In the genomic region with DNA sequence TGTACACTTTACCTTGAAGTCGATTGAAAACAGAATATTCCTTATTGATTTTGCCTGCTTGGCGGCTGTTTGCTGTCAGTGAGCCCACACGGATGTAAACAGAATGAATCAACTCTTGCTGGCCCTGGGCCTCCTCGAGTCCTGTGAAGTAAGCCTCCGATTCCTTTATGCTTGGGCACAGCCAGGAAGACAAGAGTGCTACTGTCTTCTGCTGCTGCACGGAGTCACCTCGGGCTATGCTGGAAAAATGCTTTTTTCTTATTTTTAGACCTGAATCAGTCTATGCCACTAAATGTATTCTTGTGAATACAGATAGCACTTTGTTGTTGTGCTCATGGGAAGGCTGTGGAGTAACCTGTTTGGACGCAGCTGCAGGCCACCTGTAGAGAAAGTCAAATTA, we compare ENCODE assay signal across 18 mouse cellular contexts.
DNase-seq lines count a peak whose midpoint lies in the region; ATAC-seq and TF ChIP-seq lines count a peak whose summit lies in the region.
"Had no signal": no experiment of that assay in that cellular context is flagged by ENCODE, and none has a peak within 500 bp of the region (broad histone marks: within the 10 kb centered on the region; RNA-seq: fewer than 3 reads in every experiment).

No protein-coding gene starts in this region.

- DNase-seq in forebrain, embryonic 14.5 days (ENCODE audit: low spot score), result peak; percentile 24
- no peak for DNase-seq in forebrain, postnatal 0 days
- DNase-seq in midbrain, embryonic 14.5 days, result no peak
- DNase-seq in Muller cell, postnatal 12 days (ENCODE audit: inconsistent ontology term), result peak; percentile 36
- DNase-seq in left cerebral cortex, postnatal 25 days (ENCODE audit: low spot score in 2 of 2), result no peak
- DNase-seq: cerebellum, adult 9-11 months; lung, adult 2 months; lung, postnatal 4 days had no signal

- 11% methylated on average over 8 of the region's 8 CpGs for WGBS in forebrain, embryonic 14.5 days
- 17% methylated on average over 8 of the region's 8 CpGs for WGBS in forebrain, postnatal 0 days
- WGBS in midbrain, embryonic 12.5 days, result 22% methylated on average over 8 of the region's 8 CpGs
- WGBS in midbrain, embryonic 14.5 days, result 22% methylated on average over 8 of the region's 8 CpGs
- WGBS in hindbrain, embryonic 15.5 days, result 11% methylated on average over 8 of the region's 8 CpGs

- no peaks in the 10 kb centered on the region for H3K27me3 ChIP-seq in forebrain, embryonic 14.5 days (replicated peaks; ENCODE audit: control insufficient read depth, insufficient read depth, low read length)
- no peaks in the 10 kb centered on the region for H3K27me3 ChIP-seq in forebrain, postnatal 0 days (ENCODE audit: insufficient read depth, low read length)
- no peaks in the 10 kb centered on the region for H3K27me3 ChIP-seq in midbrain, embryonic 12.5 days
- no peaks in the 10 kb centered on the region for H3K27me3 ChIP-seq in midbrain, embryonic 14.5 days (ENCODE audit: control insufficient read depth, insufficient read depth, low read length)
- H3K27me3 ChIP-seq in hindbrain, embryonic 15.5 days, result no peaks in the 10 kb centered on the region
- H3K27me3 ChIP-seq: intestine, embryonic 15.5 days; stomach, embryonic 15.5 days had no signal

- H3K4me1 ChIP-seq in forebrain, embryonic 14.5 days (ENCODE audit: control insufficient read depth, insufficient read depth, low read length), result peaks cover 7% of the 10 kb centered on the region; the same call in 1 of the 2 replicates
- H3K4me1 ChIP-seq in forebrain, postnatal 0 days (ENCODE audit: insufficient read depth), result peaks cover 2% of the 10 kb centered on the region; the same call in 1 of the 2 replicates
- H3K4me1 ChIP-seq in midbrain, embryonic 12.5 days, result peaks cover 12% of the 10 kb centered on the region; the same call in 1 of the 2 replicates
- H3K4me1 ChIP-seq in midbrain, embryonic 14.5 days (ENCODE audit: control insufficient read depth, insufficient read depth, low read length), result 0 out of 2 replicates have a peak, but pooled peaks cover 4% of the 10 kb centered on the region
- H3K4me1 ChIP-seq in hindbrain, embryonic 15.5 days (replicated peaks), result peaks cover 5% of the 10 kb centered on the region; the same call in 1 of the 2 replicates
- H3K4me1 ChIP-seq: intestine, embryonic 15.5 days; stomach, embryonic 15.5 days had no signal

- H3K4me3 ChIP-seq in forebrain, embryonic 14.5 days (ENCODE audit: low read depth, low read length), result no peak overlapping the region
- H3K4me3 ChIP-seq in forebrain, postnatal 0 days (ENCODE audit: low read depth, low read length), result no peak overlapping the region
- no peak overlapping the region for H3K4me3 ChIP-seq in midbrain, embryonic 12.5 days
- H3K4me3 ChIP-seq in midbrain, embryonic 14.5 days (replicated peaks; ENCODE audit: low read depth, low read length), result no peak overlapping the region
- no peak overlapping the region for H3K4me3 ChIP-seq in hindbrain, embryonic 15.5 days
- H3K4me3 ChIP-seq: erythroblast, embryonic 14.5 days; intestine, embryonic 15.5 days; layer of hippocampus, adult 2 months; limb, embryonic 10.5 days; stomach, embryonic 15.5 days had no signal

- no peak overlapping the region for H3K27ac ChIP-seq in forebrain, embryonic 14.5 days (ENCODE audit: low read depth, low read length)
- no peak overlapping the region for H3K27ac ChIP-seq in forebrain, postnatal 0 days (ENCODE audit: low read depth, low read length)
- no peak overlapping the region for H3K27ac ChIP-seq in midbrain, embryonic 12.5 days (replicated peaks)
- H3K27ac ChIP-seq in midbrain, embryonic 14.5 days (replicated peaks; ENCODE audit: low read depth, low read length), result no peak overlapping the region
- H3K27ac ChIP-seq in hindbrain, embryonic 15.5 days (replicated peaks), result no peak overlapping the region
- H3K27ac ChIP-seq: intestine, embryonic 15.5 days; kidney, postnatal 0 days; layer of hippocampus, adult 2 months; limb, embryonic 10.5 days; stomach, embryonic 15.5 days had no signal

- no peak overlapping the region for H3K9ac ChIP-seq in forebrain, embryonic 14.5 days (ENCODE audit: low read length)
- H3K9ac ChIP-seq in forebrain, postnatal 0 days, result no peak overlapping the region
- H3K9ac ChIP-seq in midbrain, embryonic 12.5 days (replicated peaks), result no peak overlapping the region
- no peak overlapping the region for H3K9ac ChIP-seq in midbrain, embryonic 14.5 days (replicated peaks; ENCODE audit: low read length)
- no peak overlapping the region for H3K9ac ChIP-seq in hindbrain, embryonic 15.5 days
- H3K9ac ChIP-seq: intestine, embryonic 15.5 days; stomach, embryonic 15.5 days had no signal

- no peak overlapping the region for H3K4me2 ChIP-seq in forebrain, embryonic 14.5 days (ENCODE audit: low read length)
- no peak overlapping the region for H3K4me2 ChIP-seq in forebrain, postnatal 0 days (ENCODE audit: low read depth)
- no peak overlapping the region for H3K4me2 ChIP-seq in midbrain, embryonic 12.5 days (replicated peaks)
- no peak overlapping the region for H3K4me2 ChIP-seq in midbrain, embryonic 14.5 days (ENCODE audit: low read length)
- no peak overlapping the region for H3K4me2 ChIP-seq in hindbrain, embryonic 15.5 days
- H3K4me2 ChIP-seq: heart, embryonic 11.5 days; intestine, embryonic 15.5 days; liver, embryonic 11.5 days; stomach, embryonic 15.5 days had no signal

- TF ChIP-seq CTCF in forebrain, postnatal 0 days (IDR thresholded peaks at IDR 0.05; ENCODE audit: low read depth), result no peak

- no peaks in the 10 kb centered on the region for H3K36me3 ChIP-seq in forebrain, embryonic 14.5 days (ENCODE audit: control insufficient read depth, insufficient read depth, low read length)
- H3K36me3 ChIP-seq in forebrain, postnatal 0 days (ENCODE audit: insufficient read depth), result no peaks in the 10 kb centered on the region
- H3K36me3 ChIP-seq in midbrain, embryonic 12.5 days, result no peaks in the 10 kb centered on the region
- no peaks in the 10 kb centered on the region for H3K36me3 ChIP-seq in midbrain, embryonic 14.5 days (ENCODE audit: control insufficient read depth, insufficient read depth, low read length)
- no peaks in the 10 kb centered on the region for H3K36me3 ChIP-seq in hindbrain, embryonic 15.5 days
- H3K36me3 ChIP-seq: intestine, embryonic 15.5 days; limb, embryonic 10.5 days; stomach, embryonic 15.5 days had no signal

- H3K9me3 ChIP-seq in forebrain, embryonic 14.5 days (replicated peaks; ENCODE audit: control insufficient read depth, low read length), result no peaks in the 10 kb centered on the region
- no peaks in the 10 kb centered on the region for H3K9me3 ChIP-seq in forebrain, postnatal 0 days (ENCODE audit: low read length)
- no peaks in the 10 kb centered on the region for H3K9me3 ChIP-seq in midbrain, embryonic 12.5 days
- no peaks in the 10 kb centered on the region for H3K9me3 ChIP-seq in midbrain, embryonic 14.5 days (ENCODE audit: control insufficient read depth, low read length)
- H3K9me3 ChIP-seq in hindbrain, embryonic 15.5 days, result no peaks in the 10 kb centered on the region
- H3K9me3 ChIP-seq: intestine, embryonic 15.5 days; limb, embryonic 10.5 days; stomach, embryonic 15.5 days had no signal

- intact Hi-C loops in left cerebral cortex, postnatal 25 days (cut with DNase I), result no loop called here

- ATAC-seq in forebrain, embryonic 14.5 days, result no peak
- no peak for ATAC-seq in forebrain, postnatal 0 days
- peak; percentile 12; the same call in 1 of the 2 replicates for ATAC-seq in midbrain, embryonic 12.5 days (ENCODE audit: low FRiP score, low read depth)
- no peak; the same call in 1 of the 2 replicates for ATAC-seq in midbrain, embryonic 14.5 days (ENCODE audit: low FRiP score, low TSS enrichment)
- ATAC-seq in hindbrain, embryonic 15.5 days (ENCODE audit: low FRiP score, low read depth), result peak; percentile 30; the same call in 1 of the 2 replicates
- ATAC-seq: intestine, embryonic 15.5 days had no signal

Comparison
In these comparisons a context has a peak if more than half of its experiments do, and no peak if none do; other contexts are left out.
1. ATAC-seq: peak in midbrain, embryonic 12.5 days (single experiment) and hindbrain, embryonic 15.5 days (single experiment); none in forebrain, embryonic 14.5 days (single experiment), forebrain, postnatal 0 days (single experiment) and midbrain, embryonic 14.5 days (single experiment).
2. DNase-seq: peak in forebrain, embryonic 14.5 days (single experiment) and Muller cell, postnatal 12 days (single experiment); none in forebrain, postnatal 0 days (single experiment), midbrain, embryonic 14.5 days (single experiment) and left cerebral cortex, postnatal 25 days (0 of 2).